Mouse (Mus musculus): ENCODE measurements around the gene Uba52.
A peak's percentile ranks its signal among the peaks of the same experiment; 100 is the strongest.

The Uba52 gene

DNA sequence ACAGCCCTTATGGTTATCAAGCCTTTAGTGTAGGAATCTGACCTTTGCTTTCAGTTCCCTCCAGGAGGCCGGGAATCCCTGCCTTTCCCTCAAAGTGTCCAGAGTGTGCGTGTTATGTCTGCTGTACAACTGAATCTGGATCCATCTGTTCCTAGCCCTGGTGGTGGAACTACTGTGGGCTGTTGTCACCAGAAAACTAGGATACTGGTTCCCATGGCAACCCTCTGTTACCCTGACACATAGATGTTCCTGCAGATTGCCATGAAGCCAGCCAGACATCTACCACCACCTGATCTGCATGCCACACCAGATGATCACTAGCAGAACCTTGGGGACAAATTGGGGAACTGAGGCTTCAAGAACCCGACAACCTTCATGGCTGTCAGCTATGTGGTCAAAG, 28.7 kb downstream of the Uba52 start:
- DNase-seq (ENCODE audit: low spot score): no peak

DNA sequence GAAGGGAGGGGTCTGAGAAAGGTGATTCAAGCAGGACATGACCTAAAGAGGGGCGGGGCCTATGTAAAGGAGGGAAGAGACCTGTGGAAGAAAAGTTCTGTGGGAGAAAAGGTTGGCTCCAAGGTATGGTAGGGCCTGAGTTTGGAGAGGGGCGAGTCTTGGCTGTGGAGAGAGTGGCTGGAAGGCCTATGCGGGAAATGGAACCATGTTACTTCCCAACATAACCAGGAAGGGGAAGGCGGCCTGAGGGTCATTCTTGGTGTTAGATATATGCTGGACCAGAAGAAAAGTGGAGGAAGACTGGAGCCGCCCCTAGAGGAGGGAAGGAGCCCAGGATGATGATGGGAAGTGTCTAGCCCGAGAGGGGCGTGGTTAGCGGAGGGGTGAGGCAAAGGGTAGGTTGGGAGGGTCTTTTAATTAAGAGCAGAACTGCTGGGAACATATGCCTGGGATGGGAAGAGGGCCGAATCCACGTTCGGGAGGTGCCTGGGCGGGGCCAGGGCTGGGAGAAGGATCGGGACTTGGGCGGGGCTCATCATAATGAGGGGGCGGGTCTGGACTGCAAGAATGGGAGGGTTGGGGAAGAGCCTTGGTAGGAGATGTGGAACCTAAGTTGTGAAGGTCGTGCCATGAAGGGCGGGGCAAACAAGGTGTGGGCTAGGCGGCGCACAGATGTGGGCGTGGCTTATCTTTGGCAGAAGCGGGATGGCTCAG, 33.2 kb downstream of the Uba52 start:
- DNase-seq (ENCODE audit: low spot score): peak; percentile 67

DNA sequence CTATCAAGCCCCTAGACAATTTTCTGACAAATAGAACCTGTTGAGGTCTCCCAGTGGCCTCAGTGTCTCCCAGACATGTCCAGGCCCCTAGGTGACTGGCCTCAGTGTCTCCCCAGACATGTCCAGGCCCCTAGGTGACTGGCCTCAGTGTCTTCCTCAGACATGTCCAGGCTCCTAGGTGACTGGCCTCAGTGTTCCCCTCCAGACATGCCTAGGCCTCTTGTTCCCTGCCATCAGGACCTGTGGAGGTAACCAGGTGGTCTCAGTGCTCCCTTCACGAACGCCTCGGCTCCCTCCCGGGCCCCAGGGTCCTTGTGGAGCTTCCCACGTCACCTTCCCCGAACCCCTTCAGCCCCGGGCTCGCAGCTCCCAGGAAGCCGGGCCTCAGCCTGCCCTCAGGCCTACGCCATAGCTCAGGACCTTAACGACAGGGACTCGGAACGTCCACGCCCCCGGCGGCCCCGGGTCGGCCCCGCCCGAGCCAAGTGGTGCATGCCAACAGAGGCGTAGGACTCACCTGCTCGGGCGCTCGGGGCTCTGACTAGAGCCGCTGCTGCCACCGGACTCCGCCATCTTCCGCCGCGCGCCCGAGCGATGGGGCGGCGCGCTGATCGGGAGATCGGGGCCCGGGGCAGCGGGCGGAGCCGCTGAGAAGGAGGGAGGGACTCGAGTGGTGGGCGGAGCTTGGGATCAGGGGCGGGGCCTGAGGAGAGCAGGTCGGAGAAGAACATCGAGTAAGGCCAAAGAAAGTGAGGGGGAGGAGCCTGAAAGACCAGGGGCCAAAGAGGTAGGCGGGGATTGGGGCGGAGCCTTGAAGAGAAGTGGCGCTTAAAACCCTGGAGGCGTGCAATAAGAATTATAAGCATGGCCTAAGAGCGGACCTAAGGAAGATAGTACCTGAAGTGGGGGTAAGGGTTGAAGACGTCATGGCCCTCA, 34.0 kb downstream of the Uba52 start, which contains the start of gene Klhl26:
Gene Klhl26, minus strand, starts transcription at position 636 of the 936 bp plus-strand sequence.
- peak; percentile 95 for DNase-seq (ENCODE audit: low spot score)

DNA sequence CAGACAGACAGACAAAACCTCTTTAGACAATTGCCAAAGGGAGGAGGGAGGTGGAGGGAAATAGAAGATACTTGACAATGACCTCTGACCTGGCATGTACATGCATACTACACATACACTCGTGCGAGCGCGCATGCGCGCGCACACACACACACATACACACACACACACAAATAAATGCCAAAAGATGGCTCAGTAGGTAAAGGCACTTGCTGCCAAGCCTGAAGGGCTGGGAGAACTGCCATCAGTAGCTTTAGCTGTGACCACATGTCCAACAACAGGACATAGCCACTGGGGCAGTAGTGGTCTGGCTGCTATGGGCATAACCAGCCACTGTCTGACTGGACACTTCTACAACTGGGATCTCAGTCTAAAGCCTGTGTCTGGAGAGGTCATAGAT, 38.7 kb downstream of the Uba52 start:
- no peak for DNase-seq (ENCODE audit: low spot score)

DNA sequence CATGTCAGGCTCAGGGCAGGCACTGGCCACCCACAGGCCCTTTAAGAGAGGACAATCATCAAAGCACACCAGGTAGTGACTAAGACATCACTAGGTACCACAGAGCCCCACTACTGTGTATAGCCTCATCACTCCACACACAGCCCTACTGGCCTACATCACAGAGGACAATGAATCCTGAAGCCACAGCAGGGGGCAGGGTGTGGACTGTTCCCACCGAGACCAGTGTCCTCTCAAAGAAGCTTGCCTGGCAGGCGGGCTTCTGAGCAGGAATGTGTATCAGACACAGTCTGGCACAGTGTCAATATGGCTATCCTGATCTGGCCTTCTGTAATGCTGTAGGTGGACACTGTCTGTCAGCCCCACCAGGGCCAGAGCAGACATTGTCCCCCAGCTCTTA, 40.7 kb downstream of the Uba52 start:
- no peak for DNase-seq (ENCODE audit: low spot score)

DNA sequence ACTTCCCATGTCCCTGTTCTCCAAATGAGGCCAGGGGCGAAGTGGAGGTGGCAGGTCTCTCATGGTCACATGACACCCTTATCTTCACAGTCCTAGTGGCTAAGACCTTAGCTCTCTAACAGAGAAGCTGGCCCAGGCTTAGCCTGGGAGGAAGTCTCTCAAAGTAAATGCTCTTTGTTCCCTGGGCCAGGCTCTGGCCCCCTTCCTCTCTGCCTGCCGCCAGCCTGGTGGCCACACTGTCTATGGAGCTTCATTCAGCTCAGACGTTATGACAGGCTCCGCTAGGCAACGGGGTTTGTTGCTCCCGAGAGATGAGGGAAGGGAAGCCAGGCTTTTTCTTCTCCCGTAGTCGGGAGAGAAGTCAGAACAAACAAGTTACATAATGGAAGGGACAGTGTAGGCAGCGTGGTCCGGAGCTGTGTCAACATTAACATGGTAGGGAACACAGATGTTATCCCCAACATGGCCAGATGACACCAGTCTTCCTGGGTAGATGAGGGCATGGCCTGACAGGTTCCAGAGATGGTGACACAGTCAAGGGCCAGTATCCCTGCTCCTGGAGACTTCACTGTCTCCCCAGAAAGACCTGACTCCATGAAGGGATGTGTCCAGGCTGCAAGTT, 41.2 kb downstream of the Uba52 start:
- DNase-seq (ENCODE audit: low spot score): no peak

DNA sequence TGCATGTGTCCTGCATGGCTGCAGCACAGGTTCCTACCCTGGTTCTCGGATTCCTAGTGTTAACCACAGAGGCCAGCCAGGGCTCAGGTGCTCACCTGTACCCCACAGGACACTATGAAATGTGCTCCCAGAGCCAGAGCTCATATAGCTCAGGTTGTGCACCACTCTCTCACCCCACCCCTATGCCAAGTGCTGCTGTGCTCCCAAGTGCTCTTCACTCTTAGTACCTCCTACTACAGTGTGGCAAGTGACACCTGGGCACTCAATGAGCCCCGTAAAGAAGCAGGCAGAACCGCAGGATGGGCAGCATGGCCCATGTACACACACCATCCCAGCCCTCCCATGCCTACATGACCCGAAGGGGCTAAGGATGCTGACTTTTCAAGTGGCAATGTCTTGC, 41.9 kb downstream of the Uba52 start:
- no peak for DNase-seq (ENCODE audit: low spot score)

DNA sequence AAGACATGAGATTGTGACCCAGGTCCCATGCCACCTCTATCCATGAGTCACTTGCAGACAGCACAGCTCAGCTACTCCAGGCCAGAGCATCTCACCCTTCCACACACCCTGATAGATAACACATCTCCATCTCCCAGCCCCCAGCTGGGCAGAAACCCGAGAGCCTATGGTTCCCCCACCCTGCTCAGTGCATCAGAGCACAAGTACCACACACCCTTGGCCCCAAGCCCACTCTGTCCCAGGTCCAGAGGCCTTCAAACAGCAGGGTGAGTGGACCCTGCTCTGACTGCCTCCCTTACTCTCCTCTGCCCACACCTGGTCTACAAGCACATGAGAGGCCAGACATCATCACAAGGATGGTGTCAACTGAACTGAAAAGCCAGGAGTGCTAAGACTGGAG, 42.7 kb downstream of the Uba52 start:
- DNase-seq (ENCODE audit: low spot score): no peak

DNA sequence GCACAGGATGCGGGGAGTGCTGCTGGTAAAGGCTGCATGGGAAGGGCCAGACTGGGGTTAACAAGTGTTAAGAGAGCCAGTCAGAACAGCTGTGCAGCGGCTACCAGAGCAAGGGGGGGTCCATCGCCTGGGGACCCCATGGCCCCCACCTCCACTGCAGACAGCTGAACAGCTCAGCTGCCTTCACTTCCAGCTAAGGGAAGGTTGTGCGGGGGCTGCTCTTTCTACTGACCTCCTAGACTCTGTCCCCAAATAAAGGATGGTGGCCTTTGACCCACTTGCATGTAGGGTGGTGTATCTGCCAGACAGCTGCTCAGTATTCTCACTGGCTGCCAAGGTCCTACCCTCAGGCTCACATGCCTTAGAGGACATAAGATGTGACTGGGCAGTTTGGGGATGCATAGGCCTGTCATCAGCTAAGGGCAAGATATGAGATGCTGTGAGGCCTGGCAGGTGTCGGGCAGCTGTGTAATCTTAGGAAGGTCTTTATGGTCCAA, 43.3 kb downstream of the Uba52 start:
- DNase-seq (ENCODE audit: low spot score): no peak

DNA sequence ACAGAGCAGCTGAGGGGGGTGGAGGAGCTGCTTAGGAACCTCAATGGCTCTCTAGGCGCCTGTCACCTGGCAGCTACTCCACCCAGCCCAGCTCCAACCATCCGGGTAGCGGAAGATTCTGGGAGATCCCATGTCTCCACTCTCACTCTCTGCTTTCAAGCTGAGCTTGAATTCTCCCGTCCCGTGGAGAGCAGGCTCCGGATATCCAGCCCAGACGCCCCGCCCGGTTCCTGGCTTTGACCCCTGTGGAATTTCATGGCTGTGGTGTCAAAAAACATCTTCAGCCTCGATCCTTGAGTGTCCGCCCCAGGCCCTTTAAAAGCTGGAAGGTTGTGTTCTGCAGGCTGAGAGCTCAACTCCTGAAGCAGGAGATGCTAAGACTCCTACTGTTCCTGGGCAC, 43.8 kb downstream of the Uba52 start:
- DNase-seq (ENCODE audit: low spot score): no peak

DNA sequence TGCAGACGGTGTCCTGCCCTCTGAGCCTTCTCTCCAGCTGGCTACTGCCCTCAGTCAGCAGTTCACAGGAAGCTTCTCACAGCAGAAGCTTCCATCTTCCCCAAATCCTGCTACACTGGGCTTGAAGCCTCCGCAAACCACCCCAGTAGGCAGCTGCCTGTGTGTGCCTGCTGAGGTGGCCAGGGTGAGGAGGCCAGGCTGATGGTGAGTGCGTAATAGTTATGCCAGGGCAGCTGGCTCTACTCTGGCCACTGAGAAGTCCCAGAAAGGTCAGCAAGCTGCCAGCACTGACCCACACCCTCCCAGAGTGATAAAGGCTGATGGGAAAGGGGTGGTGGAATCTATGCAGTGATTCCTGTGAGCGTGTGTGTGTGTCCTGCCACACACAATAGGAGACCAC, 44.3 kb downstream of the Uba52 start:
- DNase-seq (ENCODE audit: low spot score): no peak

DNA sequence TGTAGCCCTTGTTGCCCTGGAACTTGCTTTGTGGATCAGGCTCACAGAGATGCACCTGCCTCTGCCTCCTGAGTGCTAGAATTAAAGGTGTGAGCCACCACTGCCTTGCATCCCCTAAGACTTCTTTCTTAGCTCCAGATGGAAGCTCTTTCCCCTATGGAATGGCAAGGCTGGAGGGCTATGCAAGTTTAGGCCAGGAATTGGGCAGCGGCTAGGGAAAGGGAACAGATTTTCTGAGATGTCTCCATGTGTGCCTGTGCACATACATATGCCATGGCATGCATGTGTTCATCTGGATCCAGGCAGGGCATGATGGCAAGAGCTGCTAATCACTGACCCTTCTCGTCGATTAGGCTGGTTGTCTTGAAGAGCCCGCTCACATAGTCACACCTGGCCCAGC, 44.9 kb downstream of the Uba52 start:
- DNase-seq (ENCODE audit: low spot score): no peak

DNA sequence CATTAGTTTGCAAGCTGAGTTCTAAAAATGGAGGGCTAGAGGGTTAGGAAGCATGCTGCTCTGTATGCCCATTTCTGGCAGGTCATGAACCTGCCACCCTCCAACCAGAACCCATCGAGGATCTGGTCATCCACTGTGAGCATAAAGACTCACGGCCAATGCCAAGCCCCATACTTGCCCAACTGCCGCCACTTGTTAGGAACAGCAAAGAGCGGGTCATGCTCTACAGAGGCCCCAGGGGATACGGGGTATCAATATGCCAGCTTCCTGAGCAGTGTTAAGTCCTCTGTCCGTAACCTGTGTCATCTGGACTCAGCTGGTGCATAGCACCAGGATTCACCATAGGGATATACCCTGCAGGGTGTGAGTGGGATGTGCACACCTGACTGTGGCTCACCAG, 46.4 kb downstream of the Uba52 start:
- DNase-seq (ENCODE audit: low spot score): no peak

DNA sequence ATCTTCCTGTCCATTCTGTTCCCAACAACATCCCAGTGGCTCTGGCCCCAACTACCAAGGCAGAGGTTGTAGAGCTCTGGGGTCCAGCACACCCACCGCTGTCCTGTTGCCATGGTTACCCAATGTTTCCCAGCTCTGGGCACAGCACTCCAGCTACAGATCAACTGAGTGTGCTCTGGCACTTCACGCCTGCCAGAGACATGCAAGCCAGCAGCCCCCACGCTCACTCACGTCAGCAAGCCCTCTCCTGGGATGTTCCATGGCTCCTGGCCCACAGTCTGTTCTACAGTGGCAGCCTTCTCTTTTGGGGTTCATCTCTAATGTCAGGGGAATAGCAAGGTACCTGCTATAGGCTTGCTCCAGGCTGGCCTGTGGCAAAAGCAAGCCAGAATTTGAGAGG, 47.3 kb downstream of the Uba52 start:
- DNase-seq (ENCODE audit: low spot score): no peak

DNA sequence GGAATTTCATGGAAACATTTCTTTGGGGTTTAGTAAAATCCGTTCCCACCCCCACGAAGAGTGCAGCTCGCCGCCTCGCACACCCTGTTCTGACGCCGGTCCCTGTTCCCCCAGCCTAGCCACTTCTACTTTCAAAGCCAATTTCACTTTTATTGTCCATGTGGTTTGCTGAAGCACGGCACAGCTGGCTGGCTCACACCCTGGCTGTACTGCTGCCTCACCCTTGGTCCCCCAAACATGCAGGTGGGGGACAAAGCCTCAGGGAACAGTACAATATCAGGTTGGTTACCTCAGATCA, 48.1 kb downstream of the Uba52 start:
- DNase-seq (ENCODE audit: low spot score): no peak

DNA sequence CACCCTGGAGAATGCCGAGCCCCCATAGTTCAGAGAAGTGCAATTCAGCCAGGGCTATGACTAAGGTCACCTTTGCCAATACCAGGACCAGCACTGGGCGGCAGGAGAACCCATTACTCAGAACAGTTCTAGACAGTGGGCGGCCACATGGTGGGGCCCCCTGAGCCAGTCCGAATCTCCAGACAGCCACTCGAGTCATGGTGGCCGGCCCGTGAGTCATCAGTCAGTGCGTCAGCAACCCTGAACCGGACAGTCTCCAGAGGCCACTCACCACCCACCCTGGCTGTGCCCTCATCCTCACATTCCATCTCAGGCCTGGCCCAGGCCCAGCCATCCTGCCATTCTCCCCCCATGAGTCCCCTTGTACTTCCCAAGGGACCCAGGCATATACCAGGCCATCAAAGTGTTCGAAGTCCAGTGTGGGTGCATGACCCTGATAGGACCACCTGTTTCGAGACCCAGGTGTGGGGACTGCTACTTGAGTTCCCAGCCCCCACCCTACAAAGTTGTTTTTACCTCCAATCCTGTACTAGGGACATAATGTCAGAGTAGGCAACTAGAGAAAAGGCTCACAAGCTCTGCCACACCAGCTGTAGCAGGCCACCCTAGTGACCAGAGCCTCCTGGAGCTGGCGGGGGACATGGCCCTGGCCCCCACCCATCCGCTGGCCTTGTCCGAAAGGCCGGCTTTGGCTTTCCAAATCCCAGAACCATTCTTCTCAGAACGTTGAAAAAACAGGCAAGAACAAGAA, 48.7 kb downstream of the Uba52 start:
- DNase-seq (ENCODE audit: low spot score): no peak

DNA sequence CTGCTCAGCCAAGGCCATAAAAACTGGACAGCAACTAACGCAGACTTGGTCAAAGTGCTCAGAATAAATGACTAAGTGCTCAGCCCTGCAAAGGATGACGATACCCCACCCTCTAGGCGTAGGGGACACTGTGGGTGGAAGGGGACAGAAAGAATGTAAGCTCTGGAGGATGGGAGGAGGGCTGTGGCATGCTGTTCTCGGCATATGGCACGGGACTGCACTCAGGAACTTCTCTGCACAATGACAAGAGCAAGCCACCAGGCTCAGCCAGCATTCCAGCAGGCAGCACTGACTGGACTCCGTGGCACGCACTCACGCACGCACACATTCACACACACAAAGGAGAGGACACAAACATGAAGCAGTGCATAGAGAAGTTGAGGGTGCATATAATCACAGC, 50.0 kb downstream of the Uba52 start:
- DNase-seq (ENCODE audit: low spot score): no peak

DNA sequence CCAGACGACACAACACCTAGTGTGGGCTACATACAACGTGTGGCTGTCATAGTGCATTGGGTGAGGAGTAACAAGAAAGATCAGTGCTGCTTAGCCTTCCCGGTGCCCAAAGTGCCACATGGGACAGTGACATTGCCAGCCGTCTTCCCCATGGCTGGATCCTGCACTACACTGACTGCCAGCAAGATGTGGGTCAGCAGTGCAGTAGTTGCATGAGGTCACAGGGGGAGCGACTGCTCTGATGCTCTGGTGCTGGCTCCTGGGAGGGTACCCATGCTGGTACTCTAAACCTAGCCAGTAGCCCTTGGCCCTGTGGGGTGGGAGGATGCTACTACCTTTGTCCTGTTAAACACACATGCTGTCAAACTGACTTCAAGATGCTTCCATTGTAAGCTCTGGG, 50.4 kb downstream of the Uba52 start:
- no peak for DNase-seq (ENCODE audit: low spot score)

DNA sequence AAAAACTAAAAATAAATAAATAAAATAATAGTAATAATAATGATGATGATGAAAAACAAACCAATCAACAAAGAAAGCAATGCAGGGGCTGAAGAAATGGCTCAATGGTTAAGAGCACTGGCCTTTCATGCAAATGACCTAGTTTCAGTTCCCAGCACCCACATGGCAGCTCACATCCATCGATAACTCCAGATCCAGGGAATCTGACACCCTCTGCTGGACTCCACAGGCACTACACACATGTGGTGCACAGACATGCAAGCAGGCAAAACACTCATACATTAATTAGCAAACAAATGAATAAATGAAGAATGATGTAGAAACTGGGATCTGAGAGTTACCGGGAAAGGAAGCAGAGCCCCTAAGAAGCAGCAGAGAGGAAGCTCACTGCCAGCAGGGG, 51.0 kb downstream of the Uba52 start:
- DNase-seq (ENCODE audit: low spot score): no peak

DNA sequence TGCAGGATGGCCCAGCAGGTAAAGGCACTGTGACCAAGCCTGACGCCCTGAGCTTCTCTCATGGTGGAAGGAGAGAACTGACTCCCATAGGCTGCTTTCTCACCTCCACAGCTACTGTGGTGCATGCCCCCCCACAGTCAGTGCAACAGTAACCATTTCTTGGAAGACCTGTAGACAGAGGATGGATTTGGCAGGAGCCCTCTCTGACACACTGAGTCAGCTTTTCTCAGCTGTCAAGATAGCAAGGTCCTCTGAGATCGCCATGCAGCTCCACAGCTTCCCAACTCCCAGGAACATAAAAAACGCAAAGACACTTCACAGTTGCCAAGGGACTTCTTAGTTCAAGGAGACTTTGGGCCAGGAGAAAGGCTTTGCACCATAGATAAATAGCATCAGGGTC, 52.1 kb downstream of the Uba52 start:
- no peak for DNase-seq (ENCODE audit: low spot score)

Data from embryo, embryonic 10 days (tissue).